Mouse (Mus musculus) T-helper 17 cell (primary cell): ENCODE results near the gene Abhd10.

Experiments
- in situ Hi-C, 2 experiments: fragments of 300-600 bp; cut with MboI, MseI; formaldehyde crosslinking; loops; 1 replicate in 1 of 2; 2 replicates in 1 of 2; pipeline ENCODE4 v1.15.1; 2025; ENCODE audit warnings: high pct_unique_total_duplicates in 2 of 2

The Abhd10 gene

DNA sequence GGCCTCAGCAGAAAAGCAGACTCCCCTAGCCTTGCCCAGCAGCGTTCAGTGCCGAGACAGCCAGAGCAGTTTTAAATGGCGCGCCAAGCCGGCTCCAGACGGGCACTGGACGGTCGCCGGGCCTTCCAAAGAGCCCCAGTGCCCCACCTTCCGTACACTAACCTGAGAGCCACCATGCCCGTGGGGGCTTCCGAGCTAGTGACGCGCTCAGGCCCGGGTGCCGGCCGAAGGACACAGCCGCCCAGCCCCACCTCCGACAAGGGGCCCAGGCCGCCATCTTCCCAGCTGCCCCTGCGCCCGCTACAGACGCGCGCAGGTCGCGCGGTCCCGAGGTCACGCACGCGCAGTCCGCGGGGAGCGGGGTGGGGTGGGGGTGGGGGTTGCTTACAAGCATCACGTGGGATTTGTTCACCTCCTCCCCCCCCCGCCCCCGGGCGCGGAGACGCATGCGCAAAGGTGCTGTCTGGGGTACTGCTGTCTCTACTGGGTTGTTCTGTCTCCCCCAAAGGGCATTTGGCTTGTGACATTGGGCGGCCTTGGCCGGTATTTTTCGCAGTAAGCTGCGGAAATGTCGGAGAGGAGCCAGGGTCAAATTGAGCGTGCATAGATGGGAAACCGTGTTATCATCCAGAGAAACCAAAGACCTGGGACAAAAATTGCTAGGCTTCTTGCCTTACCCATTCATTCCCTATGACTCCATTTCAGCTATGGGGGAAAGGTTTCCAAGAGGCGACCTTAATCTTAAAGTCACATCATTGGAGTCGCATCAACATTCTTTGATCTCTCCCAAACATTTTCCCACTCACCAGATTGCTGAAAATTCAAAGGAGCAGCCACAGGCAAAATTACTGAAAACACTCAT lies at the start of gene Abhd10:
TSS of gene Abhd10 (minus strand) at position 341 of the 862 bp plus-strand sequence.
- in situ Hi-C loops: loop anchor here (10.0 kb wide), 2 partner anchors 222 to 978 kb away; partner anchors contain the start of gene Cd200r1 (in 1 of the 2)

DNA sequence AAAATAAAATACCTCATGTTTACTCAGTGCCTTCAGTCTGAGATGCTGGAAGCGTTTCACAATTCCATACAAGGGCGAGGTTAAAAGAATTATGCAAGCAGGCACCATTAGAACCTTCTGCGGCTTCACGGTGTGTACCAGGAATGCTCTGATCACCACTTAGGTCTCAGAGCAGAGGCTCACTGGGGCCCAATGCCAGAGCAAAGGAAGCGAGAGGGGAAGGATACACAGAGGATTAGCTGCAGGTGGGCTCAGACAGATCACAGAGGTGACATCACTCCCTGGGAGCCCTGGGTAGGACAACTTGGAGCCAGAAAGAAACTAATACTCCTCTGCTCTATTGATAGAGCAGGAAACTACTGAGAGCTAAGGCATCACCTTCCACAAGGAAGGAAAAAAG lies 48.5 kb upstream of the Abhd10 start:
- in situ Hi-C loops: no loop called here

DNA sequence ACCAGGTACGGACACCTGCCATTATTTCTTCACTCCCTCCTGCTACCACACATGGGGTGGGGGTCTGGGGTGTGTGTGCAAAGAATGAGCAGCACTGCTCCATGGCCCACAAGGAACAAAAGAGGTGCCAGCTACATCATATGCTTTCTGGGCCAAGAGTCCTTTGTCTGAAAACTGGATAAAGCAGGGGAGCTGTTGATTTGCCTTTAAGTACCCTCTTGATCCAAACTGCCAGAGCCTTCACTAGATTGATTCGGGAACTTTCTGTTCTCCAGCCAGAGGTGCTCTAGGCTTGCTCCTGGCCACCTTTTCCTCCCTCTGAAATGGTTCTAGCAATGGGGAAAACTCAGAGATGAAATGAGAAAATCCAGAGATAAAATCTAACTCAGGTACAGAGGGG lies 46.6 kb upstream of the Abhd10 start:
- in situ Hi-C loops: no loop called here

DNA sequence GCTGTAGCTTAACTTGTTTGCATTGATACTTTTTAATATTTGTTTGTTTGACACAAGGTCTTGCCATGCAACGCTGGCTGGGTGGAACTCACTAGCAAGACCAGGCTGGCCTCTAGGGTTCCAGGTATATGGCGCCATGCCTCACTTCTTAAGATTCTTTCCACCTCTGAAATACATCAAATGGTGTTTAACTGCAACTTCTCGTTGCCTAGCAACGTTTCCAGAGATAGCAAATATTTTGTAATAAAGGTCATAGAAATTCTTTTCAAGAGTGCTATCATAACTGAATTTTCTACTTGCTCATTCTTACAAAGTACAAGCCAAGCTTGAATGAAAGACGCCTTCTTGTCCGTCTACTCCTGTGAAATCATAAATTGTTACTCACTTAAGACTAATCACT lies 44.9 kb upstream of the Abhd10 start:
- in situ Hi-C loops: no loop called here

DNA sequence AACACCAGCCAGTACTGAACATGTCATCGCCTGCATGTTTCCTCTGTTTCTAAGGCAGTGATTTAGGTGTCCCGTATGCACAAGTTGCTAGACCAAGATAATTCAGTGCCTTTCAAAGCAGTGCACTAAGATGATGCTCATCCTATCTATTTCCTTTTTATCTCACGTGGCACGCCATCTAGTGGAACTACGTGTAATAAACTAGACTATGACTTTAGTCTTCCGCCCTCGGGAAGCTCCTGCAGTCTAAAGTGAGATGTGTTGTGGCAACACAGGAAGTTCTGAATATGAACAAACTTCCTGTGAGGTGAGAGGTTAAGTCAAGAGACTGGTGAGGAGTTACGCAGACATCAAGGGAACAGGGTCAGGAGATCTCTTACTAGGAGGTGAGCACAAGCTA lies 43.9 kb upstream of the Abhd10 start:
- in situ Hi-C loops: no loop called here

DNA sequence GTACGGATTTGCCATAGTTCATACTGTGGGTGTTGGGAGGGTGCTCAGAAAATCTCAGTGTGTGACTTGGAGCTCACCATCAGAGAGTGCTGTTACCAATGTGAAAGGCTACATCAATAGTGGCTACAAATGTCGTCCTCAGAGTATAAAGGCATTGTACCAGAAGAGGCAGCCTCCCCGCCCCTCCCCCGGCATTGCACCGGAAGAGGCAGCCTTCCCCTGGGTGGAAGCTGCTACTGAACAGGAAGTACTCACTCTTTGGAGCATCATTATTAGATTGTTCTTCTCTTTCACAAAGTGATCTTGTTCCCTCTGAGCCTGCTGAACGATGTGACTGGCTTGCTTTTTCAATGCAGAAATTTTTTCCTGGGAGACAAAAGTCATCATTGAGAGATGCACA lies 37.2 kb upstream of the Abhd10 start:
- in situ Hi-C loops: no loop called here

DNA sequence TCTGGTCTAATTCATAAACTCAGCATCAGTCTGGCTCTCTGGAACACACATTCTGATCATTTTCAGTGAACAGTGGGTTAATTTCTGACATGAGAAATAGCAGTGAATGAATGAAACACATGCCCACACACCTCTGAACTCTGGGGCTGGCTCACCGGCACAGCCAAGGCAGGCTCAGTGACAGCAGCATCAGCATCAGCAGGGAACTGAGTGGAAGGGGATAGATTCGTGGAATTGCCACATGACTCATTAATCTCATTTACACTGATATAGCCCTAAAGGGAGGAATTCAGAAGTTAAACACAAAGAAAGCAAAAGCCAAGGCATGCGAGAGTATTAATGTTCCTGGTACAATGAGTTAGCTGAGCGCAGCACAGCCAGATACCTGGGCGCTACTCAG lies 32.1 kb upstream of the Abhd10 start:
- in situ Hi-C loops: no loop called here

DNA sequence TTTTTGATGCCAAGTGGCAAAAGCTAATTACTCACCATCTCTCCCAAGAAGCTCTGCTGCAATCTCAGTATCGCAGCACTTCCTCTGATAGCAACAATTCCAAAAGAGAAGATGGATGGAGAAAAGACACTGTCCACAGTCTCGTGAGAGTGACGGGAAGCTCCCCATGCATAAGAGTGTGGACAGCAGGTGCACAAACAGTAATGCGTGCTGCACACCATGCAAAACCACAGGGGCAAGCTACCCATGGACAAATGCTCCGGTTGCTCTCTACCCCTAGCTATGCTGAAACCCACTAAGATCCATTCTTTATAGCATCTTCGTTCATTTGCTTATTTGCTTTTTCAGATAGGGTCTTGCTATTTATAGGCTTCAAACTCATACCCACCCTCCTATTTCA lies 28.2 kb upstream of the Abhd10 start:
- in situ Hi-C loops: no loop called here

DNA sequence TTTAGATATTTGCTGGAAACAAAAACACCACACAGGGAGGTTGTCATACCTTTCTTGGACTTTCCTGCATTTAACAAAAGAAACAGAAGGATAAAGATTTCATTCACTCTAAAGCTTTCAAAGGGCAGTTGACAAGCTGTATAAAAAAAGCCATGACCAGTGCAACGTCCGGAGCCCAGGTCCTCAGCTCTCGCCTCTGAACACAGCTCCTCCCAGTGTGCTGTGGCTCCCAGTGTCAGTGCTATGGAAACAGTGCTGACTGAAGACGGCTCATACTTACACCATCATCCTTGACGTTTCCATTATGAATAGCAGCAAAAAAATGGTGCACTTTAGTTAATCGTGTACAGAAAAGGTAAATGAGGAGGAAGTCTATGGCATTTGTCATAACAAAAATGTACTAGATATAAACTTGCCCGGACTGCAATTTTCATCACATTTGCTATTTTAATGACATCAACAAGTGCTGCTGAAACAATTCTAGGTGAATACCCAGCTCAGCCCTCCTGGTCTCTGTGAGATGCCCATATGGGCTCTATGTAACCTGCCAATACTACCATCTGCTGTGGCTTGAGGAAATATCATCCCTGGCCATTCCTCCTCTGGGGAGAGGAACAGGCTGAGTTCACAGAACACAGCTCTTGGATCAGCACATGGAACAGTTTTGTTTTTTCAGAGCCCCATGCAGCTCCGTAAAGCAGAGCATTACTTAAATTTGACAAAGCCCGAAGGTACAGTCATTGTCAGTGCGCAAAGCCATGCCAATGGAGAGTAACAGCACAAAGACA lies 25.3 kb upstream of the Abhd10 start:
- in situ Hi-C loops: no loop called here

DNA sequence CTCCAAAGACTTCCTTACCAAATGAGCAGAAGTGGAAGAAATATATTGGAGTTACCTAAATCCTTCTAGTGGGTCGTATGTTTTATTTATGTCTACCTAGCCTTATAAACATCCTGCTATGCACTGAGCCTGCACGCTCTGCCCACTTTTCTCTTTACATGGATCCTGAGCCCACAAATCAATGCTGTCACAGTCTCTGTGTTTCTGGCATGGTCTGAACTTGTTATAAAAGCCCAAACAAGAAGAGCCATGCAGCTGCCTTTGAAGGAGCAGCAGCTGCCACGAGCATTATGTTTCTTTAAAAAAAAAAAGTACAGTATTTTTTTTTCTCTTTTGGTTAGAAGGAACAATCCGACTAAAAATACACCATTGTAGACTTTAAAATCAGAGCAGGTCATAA lies 24.7 kb upstream of the Abhd10 start:
- in situ Hi-C loops: no loop called here

DNA sequence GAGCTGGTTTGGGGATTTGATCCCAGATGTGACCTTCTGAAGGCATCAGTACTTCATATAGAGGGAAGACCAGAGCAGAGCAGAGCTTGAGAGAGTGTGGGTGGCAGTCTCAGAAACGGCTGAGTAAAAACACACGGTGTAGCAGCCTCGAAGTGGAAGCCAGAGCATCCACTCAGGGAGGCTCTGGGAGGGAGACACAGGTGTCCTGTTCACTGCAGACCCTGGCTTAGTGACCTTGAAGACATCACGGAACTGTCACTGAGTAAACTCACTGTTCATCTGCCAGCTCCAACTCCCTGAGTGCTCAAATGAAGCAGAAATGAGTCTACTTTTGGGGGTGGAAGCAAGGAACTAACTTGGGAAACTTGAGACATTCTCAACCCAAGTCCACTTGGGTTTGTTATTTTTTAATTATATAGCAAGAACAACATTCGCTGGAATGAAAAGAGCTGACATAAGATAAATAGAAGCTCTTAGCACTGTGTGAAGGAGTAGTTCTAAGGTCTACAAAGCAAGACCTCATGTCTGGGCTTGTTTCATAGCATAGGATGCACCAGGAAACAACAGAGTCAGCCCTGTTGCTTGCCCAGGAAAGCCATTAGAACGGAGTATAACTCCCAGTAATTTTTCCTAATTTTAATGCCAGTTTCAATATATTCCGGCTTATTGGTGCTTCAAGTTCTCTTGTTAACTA lies 23.2 kb upstream of the Abhd10 start:
- in situ Hi-C loops: no loop called here

DNA sequence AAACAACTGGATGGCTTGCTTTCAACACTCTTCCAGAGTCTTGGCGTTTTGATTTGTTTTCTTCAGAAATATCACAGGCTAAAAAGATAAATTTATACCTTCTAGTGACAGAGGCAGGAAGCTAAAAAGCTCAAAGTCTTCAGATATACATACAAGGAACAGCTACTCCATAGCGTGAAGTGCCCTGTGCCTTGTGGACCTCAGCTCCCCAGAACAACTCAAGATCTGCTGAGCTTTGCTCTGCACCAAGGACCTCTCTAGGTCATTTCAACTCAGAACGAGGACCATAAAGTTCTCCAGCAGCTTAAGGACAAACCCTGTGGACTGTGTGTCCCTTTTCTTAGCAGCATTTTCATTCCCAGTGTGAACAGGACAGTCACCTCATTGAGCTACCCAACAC lies 22.3 kb upstream of the Abhd10 start:
- in situ Hi-C loops: no loop called here

DNA sequence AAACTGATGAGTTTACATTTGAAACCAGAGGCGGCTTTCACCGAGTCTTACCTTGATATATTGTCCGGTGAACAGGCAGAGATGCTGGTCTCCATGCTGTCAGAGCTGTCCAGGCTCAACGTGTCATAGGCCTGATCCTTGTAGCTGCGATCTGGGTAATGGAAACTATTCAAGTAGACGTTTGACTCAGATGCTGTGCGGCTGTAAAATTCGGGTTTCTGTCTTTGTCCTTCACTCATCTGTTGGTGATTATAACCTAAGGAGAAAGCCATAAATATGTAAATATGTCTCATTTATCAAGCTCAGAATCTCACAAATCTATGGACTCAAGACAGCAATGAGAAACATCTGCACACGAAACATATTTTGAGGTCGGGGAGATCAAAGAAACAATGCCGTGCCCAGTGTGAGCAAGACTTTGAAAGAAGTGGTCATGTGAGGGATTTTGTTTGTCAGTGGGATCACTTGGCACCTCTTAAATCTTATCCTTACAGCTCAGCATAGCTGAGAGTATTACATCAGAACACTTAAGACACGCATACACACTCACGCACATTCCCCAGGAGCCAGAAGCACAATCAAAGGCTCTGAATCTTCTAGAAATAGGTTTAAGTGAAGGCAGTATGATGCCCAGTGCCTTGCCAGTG lies 20.2 kb upstream of the Abhd10 start:
- in situ Hi-C loops: loop anchor here in 1 of 2 experiments (5.0 kb wide), 1 partner anchor 204 kb away; no protein-coding TSS in a partner anchor

DNA sequence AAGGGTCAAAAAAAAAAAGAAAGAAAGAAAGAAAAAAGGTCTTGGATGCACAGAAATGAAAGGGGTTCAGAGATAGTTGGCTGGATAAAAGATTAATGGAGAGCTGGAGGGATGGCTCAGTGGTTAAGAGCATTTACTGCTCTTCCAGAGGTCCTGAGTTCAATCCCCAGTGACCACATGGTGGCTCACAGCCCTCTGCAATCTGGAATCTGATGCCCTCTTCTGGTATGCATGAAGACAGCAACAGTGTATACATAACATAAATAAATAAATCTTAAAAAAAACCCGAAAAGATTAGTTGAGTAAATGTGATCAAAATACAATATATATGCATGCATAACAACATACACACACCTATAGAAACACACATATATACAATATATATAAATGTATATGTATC lies 18.7 kb upstream of the Abhd10 start:
- in situ Hi-C loops: loop anchor here in 1 of 2 experiments (5.0 kb wide), 1 partner anchor 206 kb away; no protein-coding TSS in a partner anchor

DNA sequence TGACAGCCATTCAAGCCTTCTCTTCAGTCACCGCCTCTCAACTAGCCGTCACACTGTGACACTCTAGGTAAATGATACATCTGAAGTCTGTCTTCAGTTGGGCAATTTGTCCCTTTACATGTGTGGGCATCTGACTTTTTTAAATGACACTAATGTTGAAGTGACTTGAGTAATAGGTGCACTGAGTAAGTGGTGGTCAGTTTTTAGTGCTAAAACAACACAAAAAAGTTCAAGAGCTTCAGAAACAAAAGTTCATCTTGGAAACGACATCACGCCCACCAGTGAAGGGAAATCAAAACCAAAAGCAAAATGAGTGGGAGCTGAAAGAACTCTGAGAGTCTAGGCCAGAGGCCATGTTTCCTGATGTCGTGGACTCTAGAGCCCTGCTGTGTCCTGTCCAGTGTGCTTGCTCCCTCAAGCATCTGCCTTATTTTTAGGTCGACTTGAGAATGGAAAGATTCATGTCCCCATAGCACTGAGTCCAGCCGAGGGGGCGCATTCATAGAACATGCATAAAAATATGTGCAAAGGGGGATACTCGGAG lies 16.0 kb upstream of the Abhd10 start:
- in situ Hi-C loops: no loop called here

DNA sequence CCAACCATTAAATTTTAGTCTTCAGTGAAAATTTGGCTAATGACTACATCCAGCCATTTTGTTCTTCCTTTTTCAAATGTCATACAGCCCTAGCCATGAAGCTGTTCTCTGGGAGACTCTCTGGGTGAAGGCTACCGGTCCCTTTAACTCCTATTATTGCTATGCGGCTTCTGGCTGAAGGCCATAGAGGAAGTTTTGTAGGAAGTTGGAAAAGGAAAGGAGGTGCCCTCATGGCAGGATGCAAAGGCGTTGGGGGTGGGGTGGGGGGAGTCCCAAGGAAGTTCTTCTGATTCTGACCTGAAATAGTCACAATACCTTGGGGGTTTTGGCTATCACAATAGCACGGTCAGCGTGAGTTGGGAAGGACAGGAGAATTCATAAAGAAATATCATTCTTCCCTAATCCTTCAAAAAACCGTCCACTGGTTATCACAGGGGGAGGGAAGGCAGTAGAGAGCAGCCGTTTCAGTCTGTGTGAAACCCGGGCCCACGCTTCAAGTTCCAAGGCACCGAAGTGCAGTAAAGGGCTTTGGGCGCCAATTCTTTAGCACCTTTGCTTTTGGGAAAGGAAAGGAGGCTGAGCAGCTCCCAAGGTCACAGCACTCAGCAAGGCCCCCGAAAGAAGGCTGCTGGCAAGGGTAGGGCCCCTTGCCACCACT lies 14.8 kb upstream of the Abhd10 start:
- in situ Hi-C loops: no loop called here

DNA sequence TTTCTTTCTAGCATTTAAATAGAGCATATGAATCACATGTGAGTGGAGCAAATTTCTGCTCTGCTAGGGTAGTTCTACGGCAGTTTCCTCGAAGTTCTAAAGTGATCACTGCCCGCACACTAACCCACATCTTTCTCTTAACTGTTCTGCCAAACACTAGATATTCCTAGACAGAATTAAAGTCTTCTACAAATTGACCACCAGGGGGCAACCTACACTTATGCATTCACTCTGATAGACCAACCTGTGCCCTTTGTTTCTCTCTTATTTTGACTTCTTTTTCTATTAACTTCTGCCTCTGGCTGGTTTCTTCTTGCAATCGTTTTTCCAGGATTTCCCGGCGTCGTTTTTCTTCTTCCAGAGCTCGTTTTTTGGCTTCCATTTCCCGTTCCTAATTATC lies 14.1 kb upstream of the Abhd10 start:
- in situ Hi-C loops: no loop called here

DNA sequence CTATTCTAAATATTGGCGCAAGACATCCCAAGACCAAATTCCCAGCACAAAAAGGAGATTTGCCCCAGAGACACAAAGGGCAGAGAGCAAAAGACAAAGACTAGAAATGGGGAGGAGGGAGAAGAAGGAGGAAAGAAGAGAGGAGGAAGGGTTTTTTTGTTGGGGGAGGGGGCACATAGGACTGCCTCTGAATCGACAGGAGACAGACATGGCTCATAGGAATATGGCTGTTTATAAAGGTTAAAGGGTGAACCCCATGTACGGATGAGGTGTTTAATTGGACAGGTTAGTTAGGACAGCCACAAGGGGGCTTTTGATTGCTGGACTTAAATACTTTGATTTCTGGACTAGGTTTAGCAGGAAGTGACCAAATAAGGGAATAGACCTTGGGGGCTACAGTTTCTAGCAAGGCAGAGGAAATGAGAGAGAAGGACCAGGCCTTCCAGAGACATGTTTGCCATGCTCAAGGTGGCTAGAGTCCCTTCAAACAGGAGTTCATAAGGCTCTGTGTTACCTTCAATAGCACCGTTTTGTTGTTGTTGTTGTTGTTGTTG lies 913 bp upstream of the Abhd10 start:
- in situ Hi-C loops: loop anchor here (10.0 kb wide), 2 partner anchors 221 to 979 kb away; partner anchors contain the start of gene Cd200r1 (in 1 of the 2)

DNA sequence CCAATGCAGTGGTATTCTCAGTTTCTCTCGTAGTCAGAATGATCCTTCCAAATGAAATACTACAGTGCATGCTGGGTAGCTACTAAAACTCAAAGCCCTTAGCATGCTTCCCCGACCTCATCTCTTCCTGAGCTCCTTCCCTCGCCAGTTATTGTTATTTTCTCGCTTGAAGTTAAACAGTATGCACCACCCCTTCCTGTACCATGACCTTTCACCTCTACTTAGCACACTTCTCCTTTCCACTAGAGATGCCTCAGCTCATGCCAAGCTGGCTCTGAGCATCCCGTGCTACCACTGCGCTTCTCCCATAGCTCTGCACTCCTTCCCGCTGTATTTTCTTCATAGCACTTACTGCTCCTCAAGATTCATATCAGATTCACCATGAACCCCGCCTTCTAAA lies 4.9 kb downstream of the Abhd10 start:
- in situ Hi-C loops: no loop called here

DNA sequence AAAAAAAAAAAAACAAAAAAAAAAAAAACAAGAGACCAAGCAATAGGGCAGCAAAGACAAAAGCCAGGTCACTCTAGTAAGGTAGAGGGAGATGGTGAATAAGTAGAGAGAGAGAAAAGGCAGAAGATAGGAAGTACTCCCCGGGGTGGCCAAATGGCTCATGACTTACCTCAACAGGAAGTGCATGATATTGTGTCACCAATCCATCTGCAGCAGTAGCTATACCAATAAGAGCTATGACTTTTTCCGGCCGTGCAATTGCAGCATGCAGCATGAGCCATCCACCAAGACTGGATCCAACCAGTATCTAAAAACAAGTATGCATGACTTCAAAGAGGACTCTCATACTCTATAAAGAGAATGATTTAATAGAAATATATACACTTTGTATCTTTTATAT lies 6.0 kb downstream of the Abhd10 start:
- in situ Hi-C loops: no loop called here
